Mouse (Mus musculus) heart, embryonic 16.5 days (tissue): Measurements from ENCODE around the gene Ncoa1. TPM values are rescaled to one million over a fixed set of nuclear protein-coding genes. Genes with fewer than 3 reads are reported as not detected.

Experiments
- ATAC-seq: fragments of 200-750 bp; cut with Nextera tagmentation; replicated peaks from 2 replicates; pipeline ENCODE4 v1.8.0; 2017; ENCODE audit warnings: moderate number of reproducible peaks; ENCODE audit not compliant: insufficient read depth, low FRiP score; ENCODE audit errors: extremely low read depth
- H3K27ac ChIP-seq: fragments of 300-500 bp; sonication (generic); 2 replicates; pipeline ENCODE4 v1.5.1; 2014; ENCODE audit warnings: mild to moderate bottlenecking, low read length, control low read depth, moderate library complexity
- H3K27me3 ChIP-seq: fragments of 300-500 bp; sonication (generic); 2 replicates; pipeline ENCODE4 v1.6.1; 2014; ENCODE audit warnings: low read length, mixed read lengths; ENCODE audit not compliant: control insufficient read depth, insufficient read depth
- H3K36me3 ChIP-seq: fragments of 300-500 bp; sonication (generic); 2 replicates; pipeline ENCODE4 v1.6.1; 2014; ENCODE audit not compliant: control insufficient read depth, insufficient read depth
- H3K4me1 ChIP-seq: fragments of 300-500 bp; sonication (generic); 2 replicates; pipeline ENCODE4 v1.6.1; 2014; ENCODE audit warnings: low read length, mixed read lengths; ENCODE audit not compliant: control insufficient read depth, insufficient read depth
- H3K4me2 ChIP-seq: fragments of 300-500 bp; sonication (generic); 2 replicates; pipeline ENCODE4 v1.6.1; 2014; ENCODE audit warnings: low read depth, mild to moderate bottlenecking, control low read depth, low read length
- H3K4me3 ChIP-seq: fragments of 300-500 bp; sonication (generic); 2 replicates; pipeline ENCODE4 v1.5.1; 2014; ENCODE audit warnings: mild to moderate bottlenecking, control low read depth, low read length
- H3K9ac ChIP-seq: fragments of 300-500 bp; sonication (generic); 2 replicates; pipeline ENCODE4 v1.6.1; 2014; ENCODE audit warnings: low read length, control low read depth
- H3K9me3 ChIP-seq: fragments of 300-500 bp; sonication (generic); replicated peaks from 2 replicates; pipeline ENCODE4 v1.6.1; 2016; ENCODE audit warnings: low read length; ENCODE audit not compliant: control insufficient read depth
- WGBS: fragments of 180-500 bp; shearing (Covaris S2); extraction: QIAGEN DNeasy Blood & Tissue Kit; methylation state at CpG from one replicate; pipeline ENCODE4 v1.1.7; 2014; 5-methylcytosine and 5-hydroxymethylcytosine counted together
- polyA plus RNA-seq: library from polyadenylated mRNA; unstranded; fragments of >200 nt; fragmentation: Nextera tagmentation; extraction: Ambion mirVana; gene quantifications from 2 replicates; pipeline ENCODE4 v1.2.1, GENCODE M21; 2015

The Ncoa1 gene
- 6.0 and 6.2 TPM in 2 replicates for polyA plus RNA-seq

GRCm38 (mm10) chr12:4476832-4477671 lies at the start of gene Ncoa1:
Gene Ncoa1, minus strand, starts transcription at chr12:4477182.
- Histone ChIP-seq H3K9me3 (no peaks in the 10 kb centered on the region), H3K4me1 (peaks cover 17% of the 10 kb centered on the region), H3K9ac (peak within 1 kb of the TSS; percentile 86), H3K36me3 (no peaks in the 10 kb centered on the region), H3K27ac (peak within 1 kb of the TSS; percentile 91), H3K4me2 (peak within 1 kb of the TSS; percentile 76), H3K4me3 (peak within 1 kb of the TSS; percentile 75), H3K27me3 (no peaks in the 10 kb centered on the region)
- WGBS = 1% methylated on average over 70 of the region's 98 CpGs
- peak; percentile 87 for ATAC-seq

GRCm38 (mm10) chr12:4524546-4524945 lies 47.6 kb upstream of the Ncoa1 start:
- no peaks in the 10 kb centered on the region for H3K27me3 ChIP-seq
- H3K9ac ChIP-seq = no peak overlapping the region
- H3K27ac ChIP-seq = no peak overlapping the region
- peaks cover 5% of the 10 kb centered on the region for H3K4me1 ChIP-seq
- H3K4me2 ChIP-seq = no peak overlapping the region
- H3K36me3 ChIP-seq = no peaks in the 10 kb centered on the region
- 39% methylated on average over 7 of the region's 7 CpGs for WGBS
- H3K9me3 ChIP-seq = no peaks in the 10 kb centered on the region
- no peak overlapping the region for H3K4me3 ChIP-seq
- ATAC-seq = no peak

GRCm38 (mm10) chr12:4523688-4524298 lies 46.8 kb upstream of the Ncoa1 start:
- Histone ChIP-seq H3K4me1 (peaks cover 5% of the 10 kb centered on the region), H3K4me3 (no peak overlapping the region), H3K9me3 (no peaks in the 10 kb centered on the region), H3K36me3 (no peaks in the 10 kb centered on the region), H3K9ac (no peak overlapping the region; the same call in 1 of the 2 replicates), H3K4me2 (peak overlapping the region; percentile 55), H3K27ac (no peak overlapping the region; the same call in 1 of the 2 replicates), H3K27me3 (no peaks in the 10 kb centered on the region)
- 60% methylated on average over 9 of the region's 9 CpGs for WGBS
- ATAC-seq = no peak

GRCm38 (mm10) chr12:4523208-4523607 lies 46.2 kb upstream of the Ncoa1 start:
- Histone ChIP-seq H3K9me3 (no peaks in the 10 kb centered on the region), H3K27me3 (no peaks in the 10 kb centered on the region), H3K4me1 (peaks cover 5% of the 10 kb centered on the region), H3K9ac (peak overlapping the region; percentile 55), H3K4me2 (peak overlapping the region; percentile 55), H3K4me3 (peak overlapping the region; percentile 12; the same call in 1 of the 2 replicates), H3K36me3 (no peaks in the 10 kb centered on the region), H3K27ac (peak overlapping the region; percentile 54; the same call in 1 of the 2 replicates)
- WGBS = 14% methylated on average over 10 of the region's 10 CpGs
- ATAC-seq = peak; percentile 60

- 76% methylated on average over 10 of the region's 11 CpGs for WGBS
Measured at GRCm38 (mm10) chr12:4518957-4519356, 42.0 kb upstream of the Ncoa1 start.

GRCm38 (mm10) chr12:4509591-4510061 lies 32.6 kb upstream of the Ncoa1 start:
- WGBS = 67% methylated on average over 12 of the region's 12 CpGs
- Histone ChIP-seq H3K36me3 (no peaks in the 10 kb centered on the region), H3K9me3 (no peaks in the 10 kb centered on the region), H3K4me1 (no peaks in the 10 kb centered on the region; the same call in 1 of the 2 replicates), H3K4me2 (peak overlapping the region; percentile 47), H3K27me3 (no peaks in the 10 kb centered on the region), H3K27ac (peak overlapping the region; percentile 16), H3K4me3 (peak overlapping the region; percentile 19; the same call in 1 of the 2 replicates), H3K9ac (no peak overlapping the region)
- ATAC-seq = no peak

More at GRCm38 (mm10) chr12:4518957-4519356, 42.0 kb upstream of the Ncoa1 start:
- no peaks in the 10 kb centered on the region for H3K27me3 ChIP-seq
- no peak for ATAC-seq
- no peak overlapping the region for H3K27ac ChIP-seq
- H3K4me1 ChIP-seq = peaks cover 5% of the 10 kb centered on the region
- no peak overlapping the region for H3K4me2 ChIP-seq
- H3K9me3 ChIP-seq = no peaks in the 10 kb centered on the region
- no peak overlapping the region for H3K9ac ChIP-seq
- no peaks in the 10 kb centered on the region for H3K36me3 ChIP-seq
- no peak overlapping the region for H3K4me3 ChIP-seq

GRCm38 (mm10) chr12:4508182-4508581 lies 31.2 kb upstream of the Ncoa1 start:
- Histone ChIP-seq H3K27me3 (no peaks in the 10 kb centered on the region), H3K4me2 (no peak overlapping the region), H3K4me1 (no peaks in the 10 kb centered on the region; the same call in 1 of the 2 replicates), H3K27ac (no peak overlapping the region), H3K9ac (no peak overlapping the region), H3K4me3 (no peak overlapping the region), H3K9me3 (no peaks in the 10 kb centered on the region), H3K36me3 (no peaks in the 10 kb centered on the region)
- whole genome bisulfite sequencing = 61% methylated on average over 1 of the region's 1 CpGs
- no peak for ATAC-seq

- H3K36me3 ChIP-seq = no peaks in the 10 kb centered on the region
- H3K9ac ChIP-seq = no peak overlapping the region
- no peak overlapping the region for H3K27ac ChIP-seq
- WGBS = 31% methylated on average over 6 of the region's 6 CpGs
- H3K4me1 ChIP-seq = no peaks in the 10 kb centered on the region; the same call in 1 of the 2 replicates
- no peaks in the 10 kb centered on the region for H3K27me3 ChIP-seq
- H3K9me3 ChIP-seq = no peaks in the 10 kb centered on the region
- no peak for ATAC-seq
- H3K4me3 ChIP-seq = no peak overlapping the region
- H3K4me2 ChIP-seq = no peak overlapping the region
Measured at GRCm38 (mm10) chr12:4507461-4507860, 30.5 kb upstream of the Ncoa1 start.
